Mouse (Mus musculus): ENCODE measurements around the gene Ttc23l. TPM values are rescaled to one million over a fixed set of nuclear protein-coding genes. Genes with fewer than 3 reads are reported as not detected.
A peak's percentile ranks its signal among the peaks of the same experiment; 100 is the strongest.
"Not testable (repeated sequence)": the region's sequence is repeated elsewhere in the genome, so short reads cannot be mapped to it uniquely, and the experiment has no call there.

Ttc23l gene
- polyA plus RNA-seq, 1 experiment from 2014 or later: not detected

DNA sequence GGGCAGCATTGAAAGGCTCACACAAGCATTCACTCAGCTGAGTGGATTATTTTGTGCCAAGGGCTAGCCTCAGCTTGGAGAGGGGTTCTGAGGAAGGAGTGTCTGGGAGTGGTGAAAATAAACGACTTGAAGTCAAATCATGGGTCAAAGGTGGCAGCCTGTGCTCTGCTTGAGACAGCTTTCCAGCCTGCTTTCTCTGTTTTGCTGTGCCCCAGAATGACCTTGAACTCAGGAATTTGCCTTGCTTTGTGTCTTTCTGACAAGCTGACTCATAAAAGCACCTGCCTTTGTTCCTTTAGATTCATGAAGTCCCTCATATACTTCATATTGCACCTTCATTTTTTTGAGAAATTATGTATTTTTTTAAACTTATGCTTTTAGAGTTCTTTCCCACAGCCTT, 5.7 kb upstream of the Ttc23l start:
- H3K27me3 ChIP-seq (replicated peaks): no peaks in the 10 kb centered on the region
- no peak overlapping the region for H3K27ac ChIP-seq
- no peak overlapping the region for H3K4me2 ChIP-seq
- H3K4me1 ChIP-seq: no peaks in the 10 kb centered on the region
- no peaks in the 10 kb centered on the region for H3K36me3 ChIP-seq (replicated peaks)
- no peak for ATAC-seq (replicated peaks)
- no peaks in the 10 kb centered on the region for H3K9me3 ChIP-seq
- 47% methylated on average over 1 of the region's 1 CpGs for WGBS
- H3K9ac ChIP-seq: no peak overlapping the region
- H3K4me3 ChIP-seq: no peak overlapping the region

DNA sequence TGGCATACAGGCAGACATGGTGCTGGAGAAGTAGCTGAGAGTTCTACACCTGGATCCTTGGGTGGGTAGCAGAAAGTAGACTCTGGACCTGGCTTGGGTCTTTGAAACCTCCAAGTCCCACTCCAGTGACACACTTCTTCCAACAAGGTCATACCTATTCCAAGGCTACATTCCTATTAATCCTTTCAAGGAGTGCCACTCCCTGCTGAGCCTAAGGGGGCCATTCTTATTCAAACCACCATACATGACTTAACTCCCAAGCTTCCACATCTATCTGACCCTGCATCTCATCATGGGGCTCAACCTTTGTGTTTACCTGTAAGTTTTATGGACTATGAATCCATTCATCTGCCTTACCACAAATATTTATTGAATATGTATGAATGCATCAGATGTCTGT, 3.8 kb upstream of the Ttc23l start:
- no peaks in the 10 kb centered on the region for H3K4me1 ChIP-seq
- no peaks in the 10 kb centered on the region for H3K9me3 ChIP-seq
- ATAC-seq (replicated peaks): no peak
- H3K36me3 ChIP-seq (replicated peaks): no peaks in the 10 kb centered on the region
- H3K27me3 ChIP-seq (replicated peaks): no peaks in the 10 kb centered on the region
- no peak overlapping the region for H3K4me3 ChIP-seq
- H3K27ac ChIP-seq: no peak overlapping the region
- H3K4me2 ChIP-seq: no peak overlapping the region
- no peak overlapping the region for H3K9ac ChIP-seq

- WGBS: 94% methylated on average over 7 of the region's 7 CpGs
- Histone ChIP-seq H3K27ac (no peak overlapping the region), H3K4me3 (no peak overlapping the region), H3K9me3 (no peaks in the 10 kb centered on the region), H3K27me3 (replicated peaks) (no peaks in the 10 kb centered on the region), H3K4me1 (no peaks in the 10 kb centered on the region), H3K36me3 (replicated peaks) (no peaks in the 10 kb centered on the region), H3K4me2 (no peak overlapping the region), H3K9ac (no peak overlapping the region)
- no peak for ATAC-seq (replicated peaks)
These were observed 1.5 kb upstream of the Ttc23l start for GRCm38 (mm10) chr15:10560005-10560404.

DNA sequence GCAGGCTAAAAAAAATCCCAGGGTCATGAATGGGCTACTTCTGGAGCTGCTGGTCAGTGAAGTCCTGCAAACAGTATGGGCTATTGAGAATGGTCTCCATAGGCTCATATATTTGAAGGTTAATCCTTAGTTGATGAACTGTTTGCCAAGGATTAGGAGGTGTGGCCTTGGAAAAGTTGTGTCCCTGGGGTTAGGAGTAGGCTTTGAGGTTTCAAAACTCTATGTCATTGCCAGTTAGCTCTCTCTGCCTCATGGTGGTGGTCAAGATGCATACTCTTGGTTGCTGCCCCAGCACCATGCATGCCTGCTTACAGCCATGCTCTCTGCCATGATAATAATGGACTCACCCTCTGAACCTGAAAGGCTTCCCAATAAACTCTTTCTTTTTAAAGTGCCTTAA, 4.1 kb downstream of the Ttc23l start:
- no peaks in the 10 kb centered on the region for H3K4me1 ChIP-seq
- no peak overlapping the region for H3K4me2 ChIP-seq
- H3K9ac ChIP-seq: no peak overlapping the region
- H3K27ac ChIP-seq: no peak overlapping the region
- H3K36me3 ChIP-seq (replicated peaks): no peaks in the 10 kb centered on the region
- H3K4me3 ChIP-seq: no peak overlapping the region
- no peaks in the 10 kb centered on the region for H3K27me3 ChIP-seq (replicated peaks)
- H3K9me3 ChIP-seq: no peaks in the 10 kb centered on the region
- ATAC-seq (replicated peaks): no peak

GRCm38 (mm10) chr15:10540271-10541088, 18.0 kb downstream of the Ttc23l start:
- no peaks in the 10 kb centered on the region for H3K36me3 ChIP-seq (replicated peaks)
- no peaks in the 10 kb centered on the region for H3K9me3 ChIP-seq
- H3K4me2 ChIP-seq: no peak overlapping the region
- H3K9ac ChIP-seq: no peak overlapping the region
- H3K27ac ChIP-seq: no peak overlapping the region
- H3K4me3 ChIP-seq: no peak overlapping the region
- H3K27me3 ChIP-seq (replicated peaks): no peaks in the 10 kb centered on the region
- whole genome bisulfite sequencing: 77% methylated on average over 16 of the region's 16 CpGs
- no peaks in the 10 kb centered on the region for H3K4me1 ChIP-seq
- no peak for ATAC-seq (replicated peaks)

DNA sequence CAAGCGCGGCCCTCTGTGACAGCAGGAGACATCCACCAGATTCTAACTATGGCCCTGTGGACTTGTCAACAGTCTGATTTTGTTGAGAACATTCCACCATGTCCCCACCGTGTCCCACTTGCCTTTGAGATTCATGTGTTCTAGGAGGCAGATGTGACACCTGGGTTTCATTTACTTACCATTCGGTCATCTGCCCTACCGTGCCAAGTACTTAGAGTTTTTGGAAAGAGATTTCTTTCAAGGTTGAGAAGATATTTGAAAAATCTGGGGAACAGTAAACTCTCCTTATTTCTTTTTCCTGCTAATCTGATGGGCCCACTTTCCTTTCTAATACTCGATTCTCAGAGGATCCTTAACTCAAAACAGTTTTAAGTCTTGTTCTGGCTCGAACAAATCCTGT, 22.5 kb downstream of the Ttc23l start:
- H3K36me3 ChIP-seq (replicated peaks): no peaks in the 10 kb centered on the region
- H3K9ac ChIP-seq: no peak overlapping the region
- H3K27ac ChIP-seq: no peak overlapping the region
- no peak overlapping the region for H3K4me3 ChIP-seq
- no peak for ATAC-seq (replicated peaks)
- no peak overlapping the region for H3K4me2 ChIP-seq
- WGBS: 87% methylated on average over 7 of the region's 7 CpGs
- H3K4me1 ChIP-seq: no peaks in the 10 kb centered on the region
- no peaks in the 10 kb centered on the region for H3K27me3 ChIP-seq (replicated peaks)
- no peaks in the 10 kb centered on the region for H3K9me3 ChIP-seq

DNA sequence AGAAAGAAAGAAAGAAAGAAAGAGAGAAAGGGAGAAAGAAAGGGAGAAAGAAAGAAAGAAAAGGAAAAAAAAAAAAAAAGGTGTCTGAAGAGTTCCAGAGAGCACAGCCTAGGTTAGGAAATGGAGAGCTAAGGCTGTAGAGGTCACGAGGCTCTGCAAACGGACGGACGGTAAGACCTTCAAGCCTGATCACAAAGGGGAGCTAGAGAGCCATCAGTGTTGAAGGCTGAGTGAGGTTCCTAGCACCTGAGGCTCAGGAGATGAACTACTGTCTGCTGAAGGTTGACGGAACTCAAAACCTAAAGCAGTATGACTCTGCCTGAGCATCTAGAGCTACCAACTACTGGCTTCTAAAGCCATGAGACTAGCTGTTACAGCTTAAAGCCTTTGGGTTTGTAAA, 23.9 kb downstream of the Ttc23l start:
- Histone ChIP-seq H3K9ac (no peak overlapping the region), H3K4me2 (no peak overlapping the region), H3K4me3 (no peak overlapping the region), H3K27me3 (replicated peaks) (no peaks in the 10 kb centered on the region), H3K27ac (no peak overlapping the region), H3K4me1 (no peaks in the 10 kb centered on the region), H3K9me3 (no peaks in the 10 kb centered on the region), H3K36me3 (replicated peaks) (no peaks in the 10 kb centered on the region)
- 89% methylated on average over 5 of the region's 5 CpGs for WGBS
- ATAC-seq (replicated peaks): no peak

DNA sequence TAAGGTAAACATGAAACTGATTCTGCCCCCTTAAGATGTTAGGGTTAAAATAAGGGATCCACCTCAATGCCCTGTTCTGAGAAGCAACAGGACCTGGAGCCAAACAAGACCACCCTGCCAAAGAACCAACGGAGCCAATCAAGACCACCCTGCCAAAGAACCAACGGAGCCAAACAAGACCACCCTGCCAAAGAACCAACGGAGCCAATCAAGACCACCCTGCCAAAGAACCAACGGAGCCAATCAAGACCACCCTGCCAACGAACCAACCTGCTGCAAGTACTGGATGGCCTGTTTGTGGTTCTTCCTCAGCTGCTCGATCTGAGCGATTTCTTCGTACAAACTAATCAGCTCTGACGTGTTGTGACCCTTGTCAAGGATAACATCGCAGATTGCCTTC, 25.1 kb downstream of the Ttc23l start:
- H3K4me3 ChIP-seq; H3K4me2 ChIP-seq; H3K9ac ChIP-seq; H3K27me3 ChIP-seq (replicated peaks); ATAC-seq (replicated peaks); H3K4me1 ChIP-seq; H3K9me3 ChIP-seq; H3K27ac ChIP-seq; H3K36me3 ChIP-seq (replicated peaks): not testable (repeated sequence)
- 92% methylated on average over 10 of the region's 10 CpGs for WGBS

GRCm38 (mm10) chr15:10531352-10531751, 27.1 kb downstream of the Ttc23l start:
- H3K4me1 ChIP-seq: no peaks in the 10 kb centered on the region
- no peaks in the 10 kb centered on the region for H3K36me3 ChIP-seq (replicated peaks)
- H3K9ac ChIP-seq: no peak overlapping the region
- no peak overlapping the region for H3K4me3 ChIP-seq
- no peak overlapping the region for H3K27ac ChIP-seq
- 84% methylated on average over 4 of the region's 4 CpGs for WGBS
- H3K27me3 ChIP-seq (replicated peaks): no peaks in the 10 kb centered on the region
- ATAC-seq (replicated peaks): no peak
- H3K9me3 ChIP-seq: no peaks in the 10 kb centered on the region
- H3K4me2 ChIP-seq: no peak overlapping the region

DNA sequence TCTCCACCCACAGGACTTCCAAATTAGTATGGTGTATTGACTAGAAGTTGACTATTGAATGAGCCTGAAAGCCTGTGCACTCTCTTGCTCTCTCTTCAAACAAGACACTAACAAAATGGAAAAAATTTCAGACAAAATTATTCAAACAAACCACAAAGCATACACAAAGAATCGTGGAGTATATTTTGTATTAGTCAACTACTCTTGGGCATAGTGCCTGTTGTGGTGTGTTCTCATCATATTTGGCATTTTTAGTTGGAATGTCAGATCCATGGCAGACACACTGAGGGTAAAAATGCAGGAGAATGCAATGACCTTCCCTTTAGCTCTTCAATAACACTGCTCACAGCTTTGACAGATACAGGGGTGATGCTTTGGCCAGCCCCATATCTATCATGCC, 32.6 kb downstream of the Ttc23l start:
- Histone ChIP-seq H3K4me1 (no peaks in the 10 kb centered on the region), H3K4me3 (no peak overlapping the region), H3K4me2 (no peak overlapping the region), H3K9ac (no peak overlapping the region), H3K27me3 (replicated peaks) (no peaks in the 10 kb centered on the region), H3K27ac (no peak overlapping the region), H3K36me3 (replicated peaks) (no peaks in the 10 kb centered on the region), H3K9me3 (no peaks in the 10 kb centered on the region)
- no peak for ATAC-seq (replicated peaks)
- 90% methylated on average over 1 of the region's 1 CpGs for WGBS

- 80% methylated on average over 7 of the region's 7 CpGs for WGBS
- Histone ChIP-seq H3K9me3 (no peaks in the 10 kb centered on the region), H3K27me3 (replicated peaks) (no peaks in the 10 kb centered on the region), H3K36me3 (replicated peaks) (no peaks in the 10 kb centered on the region), H3K9ac (no peak overlapping the region), H3K27ac (no peak overlapping the region), H3K4me2 (no peak overlapping the region), H3K4me1 (no peaks in the 10 kb centered on the region), H3K4me3 (no peak overlapping the region)
- no peak for ATAC-seq (replicated peaks)
These were observed 43.3 kb downstream of the Ttc23l start for GRCm38 (mm10) chr15:10515166-10515565.

- no peaks in the 10 kb centered on the region for H3K9me3 ChIP-seq
- no peaks in the 10 kb centered on the region for H3K4me1 ChIP-seq
- H3K4me2 ChIP-seq: no peak overlapping the region
- H3K9ac ChIP-seq: no peak overlapping the region
- no peak overlapping the region for H3K27ac ChIP-seq
- no peak overlapping the region for H3K4me3 ChIP-seq
- H3K36me3 ChIP-seq (replicated peaks): no peaks in the 10 kb centered on the region
- no peaks in the 10 kb centered on the region for H3K27me3 ChIP-seq (replicated peaks)
- ATAC-seq (replicated peaks): no peak
- WGBS: 81% methylated on average over 11 of the region's 11 CpGs
These were observed 52.4 kb downstream of the Ttc23l start for GRCm38 (mm10) chr15:10506099-10506498.

DNA sequence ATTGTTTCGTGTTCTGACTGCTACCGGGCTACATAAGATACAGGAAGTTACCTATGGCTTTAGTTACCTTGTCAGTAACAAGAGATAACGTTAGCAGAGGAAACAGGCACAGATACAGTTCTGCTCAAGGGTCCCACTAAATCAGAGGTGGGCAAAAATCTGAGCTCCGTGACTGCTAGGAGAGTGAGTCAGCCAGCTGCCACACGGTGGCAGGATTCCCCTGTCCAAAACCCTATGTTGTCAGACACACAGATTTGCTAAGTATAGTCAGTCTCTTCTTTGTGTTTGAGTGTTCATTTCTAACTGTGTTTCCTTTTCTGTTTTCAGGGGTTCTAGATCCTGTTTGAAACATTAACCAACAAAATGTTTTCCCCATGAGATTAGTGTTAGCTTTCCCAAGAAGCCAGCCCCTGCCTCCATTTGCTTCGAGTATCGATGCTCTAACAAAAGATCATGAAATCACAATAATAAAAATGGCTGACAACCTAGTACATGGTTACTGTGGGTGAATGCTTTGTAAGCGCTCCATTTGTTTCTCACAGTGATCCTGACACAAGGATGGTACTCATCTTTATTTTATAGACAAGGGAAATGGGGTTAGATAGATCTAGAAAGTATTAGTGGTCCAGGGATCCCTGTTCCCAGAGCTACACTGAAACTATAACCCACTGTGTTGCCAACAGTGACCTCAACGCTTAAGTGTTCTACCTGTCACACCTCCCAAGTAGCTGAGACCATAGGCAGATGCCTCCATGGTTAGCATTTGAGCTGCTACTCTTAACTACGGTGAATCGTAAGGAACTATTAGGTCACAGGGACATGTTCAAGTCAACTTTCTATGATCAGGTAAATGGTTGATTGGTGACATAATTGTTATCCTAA, 57.4 kb downstream of the Ttc23l start:
- H3K4me3 ChIP-seq: no peak overlapping the region
- peak; percentile 98 for ATAC-seq (replicated peaks)
- H3K9ac ChIP-seq: no peak overlapping the region
- no peak overlapping the region for H3K27ac ChIP-seq
- H3K27me3 ChIP-seq (replicated peaks): no peaks in the 10 kb centered on the region
- H3K9me3 ChIP-seq: no peaks in the 10 kb centered on the region
- no peak overlapping the region for H3K4me2 ChIP-seq
- H3K36me3 ChIP-seq (replicated peaks): no peaks in the 10 kb centered on the region
- WGBS: 61% methylated on average over 11 of the region's 11 CpGs
- no peaks in the 10 kb centered on the region for H3K4me1 ChIP-seq

Measured in midbrain, embryonic 15.5 days (tissue).